Mouse (Mus musculus): ENCODE measurements around the gene C1qtnf2. TPM values are rescaled to one million over a fixed set of nuclear protein-coding genes. Genes with fewer than 3 reads are reported as not detected.

Gene C1qtnf2
- total RNA-seq (2012; rRNA removed) (not detected in 2 replicates), polyA plus RNA-seq (2012; ENCODE audit: insufficient read depth in 1 of 2, insufficient read length in 2 of 2, low read depth in 1 of 2, low replicate concordance in 2 of 2, missing spikeins in 1 of 2) (not detected)

GRCm38 (mm10) chr11:43474225-43474774 lies at the start of gene C1qtnf2:
Gene C1qtnf2, plus strand, starts transcription at chr11:43474276.
- H3K27ac ChIP-seq (ENCODE audit: control insufficient read depth, low read depth, low read length): no peak within 1 kb of the TSS
- no peaks in the 10 kb centered on the region for H3K79me2 ChIP-seq (ENCODE audit: control insufficient read depth, insufficient read depth, low read length, poor library complexity)
- peaks cover 0 to 14% of the 10 kb centered on the region in 2 experiments; a peak in 2 of 4 replicates for H3K4me1 ChIP-seq (ENCODE audit: control insufficient read depth in 1 of 2, insufficient read depth in 2 of 2, low read length in 2 of 2)
- peaks cover 0 to 3% of the 10 kb centered on the region in 2 experiments; a peak in 1 of 4 replicates for H3K36me3 ChIP-seq (ENCODE audit: control insufficient read depth in 1 of 2, insufficient read depth in 2 of 2, low read length in 2 of 2)
- peak; percentile 84 for TF ChIP-seq GATA1 (IDR thresholded peaks at IDR 0.05; ENCODE audit: low read depth, low read length)
- TF ChIP-seq MEF2A (IDR thresholded peaks at IDR 0.05; ENCODE audit: extremely low read depth, insufficient replicate concordance, low read depth, low read length, poor library complexity, severe bottlenecking): no peak
- peak; percentile 43; the same call in 1 of the 2 replicates for TF ChIP-seq MXI1 (IDR thresholded peaks at IDR 0.05; ENCODE audit: low read depth, low read length)
- peak; percentile 44; the same call in 1 of the 2 replicates for TF ChIP-seq NRF1 (IDR thresholded peaks at IDR 0.05; ENCODE audit: insufficient read depth, low read depth, low read length, poor library complexity, severe bottlenecking)
- 0 out of 4 replicates have a peak, but pooled peaks of 1 of the 2 experiments have one; percentile 26 for TF ChIP-seq EP300 (IDR thresholded peaks at IDR 0.05; ENCODE audit: low read depth in 1 of 2, low read length in 2 of 2)
- peak; percentile 79 for TF ChIP-seq SIN3A (IDR thresholded peaks at IDR 0.05; ENCODE audit: low read length)
- no peak within 1 kb of the TSS for H3K9ac ChIP-seq (ENCODE audit: control insufficient read depth, low read depth, low read length, poor library complexity, severe bottlenecking)
- no peaks in the 10 kb centered on the region for H3K9me3 ChIP-seq (replicated peaks; ENCODE audit: insufficient read depth, low read length)
- peak; percentile 93 for DNase-seq (ENCODE audit: low read depth, low spot score)
- peaks cover 2 to 6% of the 10 kb centered on the region in 2 experiments; a peak in 2 of 4 replicates for H3K27me3 ChIP-seq (ENCODE audit: control insufficient read depth in 1 of 2, insufficient read depth in 2 of 2, low read length in 2 of 2)
- no peak within 1 kb of the TSS for H3K4me3 ChIP-seq (ENCODE audit: control insufficient read depth in 1 of 2, insufficient read depth in 1 of 2, low read depth in 2 of 2, low read length in 2 of 2)

GRCm38 (mm10) chr11:43424386-43424785 lies 49.7 kb upstream of the C1qtnf2 start:
- H3K9me3 ChIP-seq (replicated peaks; ENCODE audit: insufficient read depth, low read length): no peaks in the 10 kb centered on the region
- no peak overlapping the region for H3K9ac ChIP-seq (ENCODE audit: control insufficient read depth, low read depth, low read length, poor library complexity, severe bottlenecking)
- H3K27me3 ChIP-seq (ENCODE audit: control insufficient read depth in 1 of 2, insufficient read depth in 2 of 2, low read length in 2 of 2): no peaks in the 10 kb centered on the region
- DNase-seq (ENCODE audit: low read depth, low spot score): no peak
- H3K4me3 ChIP-seq (ENCODE audit: control insufficient read depth in 1 of 2, insufficient read depth in 1 of 2, low read depth in 2 of 2, low read length in 2 of 2): no peak overlapping the region
- peaks cover 0 to 8% of the 10 kb centered on the region in 2 experiments; a peak in 3 of 4 replicates for H3K36me3 ChIP-seq (ENCODE audit: control insufficient read depth in 1 of 2, insufficient read depth in 2 of 2, low read length in 2 of 2)
- H3K27ac ChIP-seq (ENCODE audit: control insufficient read depth, low read depth, low read length): no peak overlapping the region
- peaks cover 0 to 14% of the 10 kb centered on the region in 2 experiments; a peak in 3 of 4 replicates for H3K4me1 ChIP-seq (ENCODE audit: control insufficient read depth in 1 of 2, insufficient read depth in 2 of 2, low read length in 2 of 2)
- TF ChIP-seq CTCF (IDR thresholded peaks at IDR 0.05 in 2 of 3, conservative IDR thresholded peaks at IDR 0.05 in 1 of 3; ENCODE audit: control insufficient read depth in 1 of 3, insufficient read depth in 1 of 3, low read depth in 2 of 3, low read length in 3 of 3, poor library complexity in 1 of 3, severe bottlenecking in 1 of 3) (peak; percentile 46 to 59 (median 57)), SIN3A (IDR thresholded peaks at IDR 0.05; ENCODE audit: low read length) (no peak), CHD1 (IDR thresholded peaks at IDR 0.05; ENCODE audit: low read depth, low read length) (no peak)
- peaks cover 4% of the 10 kb centered on the region for H3K79me2 ChIP-seq (ENCODE audit: control insufficient read depth, insufficient read depth, low read length, poor library complexity)

- peaks cover 0 to 14% of the 10 kb centered on the region in 2 experiments; a peak in 3 of 4 replicates for H3K4me1 ChIP-seq (ENCODE audit: control insufficient read depth in 1 of 2, insufficient read depth in 2 of 2, low read length in 2 of 2)
- no peak overlapping the region for H3K9ac ChIP-seq (ENCODE audit: control insufficient read depth, low read depth, low read length, poor library complexity, severe bottlenecking)
- no peak overlapping the region for H3K27ac ChIP-seq (ENCODE audit: control insufficient read depth, low read depth, low read length)
- TF ChIP-seq GATA1 (IDR thresholded peaks at IDR 0.05; ENCODE audit: low read depth, low read length): no peak
- no peak for TF ChIP-seq CHD1 (IDR thresholded peaks at IDR 0.05; ENCODE audit: low read depth, low read length)
- no peak for TF ChIP-seq GABPA (IDR thresholded peaks at IDR 0.05; ENCODE audit: low read depth, low read length)
- TF ChIP-seq POLR2AphosphoS5 (IDR thresholded peaks at IDR 0.05; ENCODE audit: borderline replicate concordance, low read depth, low read length): no peak
- no peak for TF ChIP-seq MAZ (IDR thresholded peaks at IDR 0.05; ENCODE audit: low read depth, low read length)
- no peak for TF ChIP-seq UBTF (IDR thresholded peaks at IDR 0.05; ENCODE audit: borderline replicate concordance, insufficient read depth, low read depth, low read length)
- TF ChIP-seq MYB (IDR thresholded peaks at IDR 0.05; ENCODE audit: low read depth, low read length): no peak
- TF ChIP-seq POLR2AphosphoS2 (IDR thresholded peaks at IDR 0.05; ENCODE audit: low read length): no peak
- TF ChIP-seq ZC3H11A (IDR thresholded peaks at IDR 0.05; ENCODE audit: low read depth, low read length): no peak
- no peak for TF ChIP-seq ZMIZ1 (IDR thresholded peaks at IDR 0.05; ENCODE audit: low read depth, low read length)
- TF ChIP-seq E2F4 (IDR thresholded peaks at IDR 0.05; ENCODE audit: borderline replicate concordance, low read depth, low read length): no peak
- TF ChIP-seq MAX (IDR thresholded peaks at IDR 0.05; ENCODE audit: low read length): no peak
- no peak for TF ChIP-seq TAL1 (IDR thresholded peaks at IDR 0.05; ENCODE audit: low read length)
- no peak for TF ChIP-seq KAT2A (conservative IDR thresholded peaks at IDR 0.05; ENCODE audit: low read depth, low read length)
- TF ChIP-seq RCOR1 (IDR thresholded peaks at IDR 0.05; ENCODE audit: low read depth, low read length): no peak
- no peak for TF ChIP-seq RAD21 (IDR thresholded peaks at IDR 0.05; ENCODE audit: low read depth, low read length)
- no peak for TF ChIP-seq CTCF (IDR thresholded peaks at IDR 0.05 in 2 of 3, conservative IDR thresholded peaks at IDR 0.05 in 1 of 3; ENCODE audit: control insufficient read depth in 1 of 3, insufficient read depth in 1 of 3, low read depth in 2 of 3, low read length in 3 of 3, poor library complexity in 1 of 3, severe bottlenecking in 1 of 3)
Observed at GRCm38 (mm10) chr11:43425166-43425709, 48.8 kb upstream of the C1qtnf2 start.

More at GRCm38 (mm10) chr11:43425166-43425709, 48.8 kb upstream of the C1qtnf2 start:
- no peaks in the 10 kb centered on the region for H3K27me3 ChIP-seq (ENCODE audit: control insufficient read depth in 1 of 2, insufficient read depth in 2 of 2, low read length in 2 of 2)
- no peak for DNase-seq (ENCODE audit: low read depth, low spot score)
- peaks cover 0 to 8% of the 10 kb centered on the region in 2 experiments; a peak in 2 of 4 replicates for H3K36me3 ChIP-seq (ENCODE audit: control insufficient read depth in 1 of 2, insufficient read depth in 2 of 2, low read length in 2 of 2)
- no peaks in the 10 kb centered on the region for H3K9me3 ChIP-seq (replicated peaks; ENCODE audit: insufficient read depth, low read length)
- peak overlapping the region in 1 of 2 experiments; percentile 64; a peak in 2 of 4 replicates for H3K4me3 ChIP-seq (ENCODE audit: control insufficient read depth in 1 of 2, insufficient read depth in 1 of 2, low read depth in 2 of 2, low read length in 2 of 2)
- H3K79me2 ChIP-seq (ENCODE audit: control insufficient read depth, insufficient read depth, low read length, poor library complexity): peaks cover 4% of the 10 kb centered on the region

All from MEL (cell line).